Mouse (Mus musculus) 416B (cell line): ENCODE results near the gene Psmd3.
"Not testable (repeated sequence)": the region's sequence is repeated elsewhere in the genome, so short reads cannot be mapped to it uniquely, and the experiment has no call there.

Source experiments
- DNase-seq: peaks from one replicate; pipeline ENCODE4 v3.0.0; 2011; ENCODE audit warnings: low read depth

Gene Psmd3

DNA sequence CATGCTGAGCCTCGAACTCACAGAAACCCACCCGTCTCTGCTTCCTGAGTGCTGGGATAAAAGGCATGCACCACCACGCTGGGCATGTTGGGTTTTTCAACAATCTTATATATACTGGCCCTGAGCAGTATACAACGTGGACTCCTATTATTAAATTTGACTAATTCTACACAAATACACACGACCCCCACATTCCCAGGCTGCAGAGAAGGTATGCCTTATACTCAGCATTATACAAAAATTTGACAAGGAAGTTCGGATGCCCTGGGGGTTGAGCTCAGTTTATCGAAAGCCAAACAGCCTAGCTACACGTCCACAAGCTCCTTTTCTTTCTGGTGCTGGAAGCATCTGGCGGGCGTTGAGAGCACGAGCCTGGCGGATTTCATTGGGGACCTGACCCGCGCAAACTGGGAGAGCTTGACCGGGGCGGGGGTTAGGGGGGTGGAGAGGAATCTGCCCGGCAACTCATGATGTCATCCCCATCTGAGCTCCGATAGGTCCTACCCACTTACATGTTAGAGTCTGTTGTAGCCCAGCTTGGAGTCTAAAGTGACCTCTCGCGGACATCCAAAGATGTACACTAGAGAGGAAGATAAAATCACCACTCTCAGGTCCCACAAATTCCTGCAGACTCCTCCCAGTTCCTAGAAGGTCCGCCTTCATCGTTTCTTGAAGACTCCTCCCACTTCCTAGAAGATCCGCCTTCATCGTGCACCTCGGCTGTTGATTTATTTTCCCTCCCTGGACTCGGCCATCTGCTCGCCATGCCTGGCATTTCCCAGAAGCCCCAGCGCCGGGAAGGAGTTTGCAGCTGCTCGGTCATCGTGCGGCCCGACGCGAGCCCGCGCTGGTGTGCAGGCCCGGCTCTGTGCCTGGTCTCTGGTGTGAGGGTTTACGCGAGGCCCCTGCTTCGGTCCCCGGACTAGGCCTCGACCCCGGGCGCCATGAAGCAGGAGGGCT, at the start of gene Psmd3:
Gene Psmd3, plus strand, starts transcription at position 769 of the 960 bp plus-strand sequence.
- DNase-seq: peak; percentile 100

DNA sequence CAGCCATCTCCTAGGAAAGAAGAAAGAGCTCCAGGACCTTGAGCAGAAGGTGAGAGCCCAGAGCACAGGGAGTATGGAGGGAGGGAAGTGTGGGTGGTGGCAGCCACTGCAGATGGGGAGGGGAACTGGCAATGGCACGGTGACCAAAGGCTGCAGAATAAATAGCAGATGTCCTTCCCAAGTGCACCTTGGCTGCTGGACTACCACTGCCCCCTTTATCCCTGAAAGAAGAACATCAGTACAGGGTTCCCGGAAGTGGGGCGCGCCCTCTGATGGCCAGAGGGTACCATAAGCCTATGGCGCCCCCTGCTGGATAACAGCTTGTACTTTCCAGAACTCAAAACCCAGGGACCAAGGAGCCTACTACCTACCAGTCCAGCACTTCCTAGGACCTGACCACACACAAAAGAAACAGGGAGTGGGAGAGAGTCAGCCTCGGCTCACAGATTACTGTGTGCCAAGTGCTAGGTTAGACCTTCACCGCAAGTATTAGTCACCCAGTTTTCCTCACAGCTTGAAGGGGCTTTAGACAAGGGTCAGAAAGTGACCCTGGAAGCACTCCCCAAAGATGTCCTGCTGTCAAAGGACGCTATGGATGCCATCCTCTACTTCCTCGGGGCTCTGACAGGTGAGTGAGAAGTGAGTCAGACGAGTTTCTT, 46.9 kb upstream of the Psmd3 start:
- peak; percentile 57 for DNase-seq

DNA sequence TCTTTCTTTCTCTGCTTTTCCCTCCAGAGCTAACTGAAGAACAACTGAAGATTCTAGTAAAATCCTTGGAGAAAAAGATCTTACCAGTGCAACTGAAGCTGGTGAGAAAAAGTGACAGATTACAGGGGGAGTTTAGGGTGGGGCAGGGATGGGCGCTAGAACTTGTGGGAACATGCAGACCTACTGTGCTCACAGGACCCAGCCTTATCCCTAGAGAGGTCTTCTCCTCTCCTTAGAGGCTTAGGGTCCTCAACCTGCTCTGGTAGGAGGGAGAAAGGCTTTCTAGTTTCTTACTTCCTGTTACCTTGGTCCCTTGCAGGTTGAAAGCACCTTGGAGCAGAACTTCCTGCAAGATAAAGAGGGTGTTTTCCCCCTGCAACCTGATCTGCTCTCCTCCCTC, 44.9 kb upstream of the Psmd3 start:
- no peak for DNase-seq

DNA sequence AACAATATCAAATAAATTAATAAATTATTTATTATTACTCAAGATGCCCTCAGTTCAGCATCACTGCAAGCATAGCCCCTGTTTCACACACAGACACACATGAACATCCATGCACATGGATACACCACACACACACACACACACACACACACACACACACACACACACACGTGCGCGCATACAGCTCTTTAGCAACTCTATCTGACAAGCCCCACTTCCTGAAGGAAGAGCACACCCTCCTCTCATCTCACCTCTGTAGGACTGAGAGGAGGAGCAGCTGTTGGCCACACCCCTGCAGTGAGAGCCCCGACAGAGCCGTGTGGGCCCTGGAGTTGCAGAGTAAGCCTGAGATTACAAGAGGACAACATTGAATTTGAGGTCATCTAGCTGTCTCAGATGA, 42.3 kb upstream of the Psmd3 start:
- peak; percentile 13 for DNase-seq

DNA sequence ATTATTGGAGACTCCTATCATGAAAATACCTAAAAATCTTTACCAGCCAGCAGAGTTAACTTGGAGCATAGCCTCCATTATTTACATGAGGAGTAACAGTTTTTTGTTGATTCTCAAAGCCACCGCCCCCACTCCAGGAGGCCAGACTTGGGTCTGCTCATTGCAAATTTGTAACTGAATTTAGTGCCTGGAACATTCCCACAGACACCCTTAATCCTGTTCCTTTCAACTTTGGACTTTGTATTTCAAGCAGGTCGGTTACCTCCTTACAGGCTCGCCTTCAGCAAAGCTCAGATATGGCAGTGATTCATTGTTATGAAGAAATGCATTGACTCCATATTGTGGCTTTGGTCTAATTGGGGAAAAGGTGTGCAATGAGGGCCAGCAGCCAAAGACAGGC, 37.6 kb upstream of the Psmd3 start:
- no peak for DNase-seq

DNA sequence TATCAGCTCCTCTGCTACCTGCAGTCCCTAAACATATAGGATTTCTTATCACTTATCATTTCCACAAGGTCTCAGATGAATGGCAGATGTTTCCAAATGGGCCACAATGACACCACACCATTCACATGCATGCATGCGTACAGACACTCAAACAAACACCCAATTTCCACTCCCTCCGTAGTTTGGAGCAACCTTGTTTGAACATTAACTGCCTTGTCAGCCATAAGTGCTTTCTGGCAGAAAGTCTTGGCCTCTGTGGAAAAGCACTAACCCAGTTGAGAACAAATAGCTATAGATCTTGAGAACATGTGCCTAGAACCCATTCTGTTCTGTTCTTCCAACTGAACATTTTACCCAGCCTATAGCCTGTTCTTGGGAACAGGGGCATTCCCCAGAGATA, 36.4 kb upstream of the Psmd3 start:
- no peak for DNase-seq

DNA sequence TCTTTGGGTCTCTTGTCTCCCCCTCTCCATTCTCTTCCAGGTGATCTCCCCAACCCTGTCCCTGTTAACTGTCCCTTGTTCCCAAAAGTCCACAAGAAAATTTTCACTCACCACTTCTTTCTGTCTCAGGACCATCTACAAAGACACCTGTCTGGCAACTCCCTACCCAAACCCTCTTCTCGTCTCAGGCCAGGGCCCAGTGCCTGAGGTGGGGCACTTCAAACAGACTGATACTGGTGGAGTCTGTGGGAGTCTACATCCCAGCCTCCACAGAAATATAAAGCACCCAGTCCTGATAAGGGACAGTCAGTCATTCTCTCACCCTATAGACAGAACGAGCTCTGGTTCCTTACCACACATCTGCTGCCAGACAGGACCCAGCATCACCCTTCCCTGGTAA, 35.9 kb upstream of the Psmd3 start, which contains the start of gene Gsdma2:
Gene Gsdma2, plus strand, starts transcription at position 301 of the 400 bp plus-strand sequence.
- DNase-seq: no peak

DNA sequence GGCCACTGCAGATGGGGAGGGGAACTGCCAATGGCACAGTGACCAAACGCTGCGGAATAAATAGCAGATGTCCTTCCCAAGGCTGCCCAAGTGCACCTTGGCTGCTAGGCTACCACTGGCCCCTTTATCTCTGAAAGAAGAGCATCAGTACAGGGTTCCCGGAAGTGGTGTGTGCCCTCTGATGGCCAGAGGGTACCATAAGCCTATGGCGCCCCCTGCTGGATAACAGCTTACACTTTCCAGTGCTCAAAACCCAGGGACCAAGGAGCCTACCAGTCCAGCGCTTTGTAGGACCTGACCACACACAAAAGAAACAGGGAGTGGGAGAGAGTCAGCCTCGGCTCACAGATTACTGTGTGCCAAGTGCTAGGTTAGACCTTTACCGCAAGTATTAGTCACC, 27.3 kb upstream of the Psmd3 start:
- peak; percentile 76 for DNase-seq

DNA sequence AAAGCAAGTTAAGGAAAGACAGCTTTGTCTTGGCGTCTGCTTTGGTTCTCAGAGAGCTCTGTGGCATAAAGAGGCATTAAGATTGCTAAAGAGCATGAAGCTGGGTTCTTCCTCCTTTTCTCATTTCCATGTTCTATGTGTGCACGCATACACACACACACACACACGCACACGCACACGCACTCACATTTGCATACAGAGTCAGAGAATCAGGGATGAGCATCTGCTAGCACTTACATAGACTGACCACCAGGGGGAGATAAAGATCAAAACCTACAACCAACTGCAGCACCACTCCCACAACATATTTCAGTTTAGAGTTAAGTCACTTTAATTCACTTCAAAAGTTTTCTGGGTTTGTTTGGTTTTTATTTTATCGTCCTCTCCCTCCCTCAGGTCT, 21.8 kb upstream of the Psmd3 start:
- peak; percentile 83 for DNase-seq

DNA sequence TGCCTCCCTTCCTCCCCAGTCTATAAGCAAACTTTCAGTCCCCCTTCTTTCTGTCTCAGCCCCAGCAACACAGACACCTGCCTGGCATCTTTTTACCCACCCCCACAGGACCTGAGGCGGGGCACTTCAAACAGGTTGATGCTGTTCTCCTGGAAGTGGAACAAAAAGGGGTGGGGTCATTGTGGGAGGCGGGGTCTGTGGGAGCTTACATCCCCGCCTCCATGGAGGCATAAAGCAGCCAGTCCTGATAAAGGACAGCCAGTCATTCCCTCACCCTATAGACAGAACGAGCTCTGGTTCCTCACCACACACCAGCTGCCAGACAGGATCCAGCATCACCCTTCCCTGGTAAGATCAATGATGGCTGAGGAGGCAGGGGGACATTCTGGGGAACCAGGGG, 18.3 kb upstream of the Psmd3 start, which contains the start of gene Gsdma:
Gene Gsdma, plus strand, starts transcription at position 261 of the 400 bp plus-strand sequence.
- no peak for DNase-seq

DNA sequence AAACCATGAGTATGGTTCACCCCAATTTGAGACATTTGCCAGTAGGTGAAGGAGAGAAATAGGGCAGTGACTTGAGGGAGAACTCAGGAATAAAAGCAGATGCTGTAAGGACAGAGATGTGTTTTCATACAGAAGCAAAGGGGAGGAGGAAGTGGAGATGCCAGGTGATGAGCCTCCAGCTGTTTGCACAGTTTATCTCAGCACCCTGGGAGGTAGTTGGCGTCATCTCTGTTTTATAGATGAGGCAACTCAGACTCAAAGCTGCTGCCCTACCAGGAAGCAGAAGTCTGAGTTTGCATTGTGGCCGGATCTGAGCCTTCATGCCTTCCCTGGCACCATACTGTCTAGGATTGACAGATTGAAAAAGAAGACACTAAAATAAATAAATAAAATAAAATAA, 13.4 kb upstream of the Psmd3 start:
- DNase-seq: no peak

DNA sequence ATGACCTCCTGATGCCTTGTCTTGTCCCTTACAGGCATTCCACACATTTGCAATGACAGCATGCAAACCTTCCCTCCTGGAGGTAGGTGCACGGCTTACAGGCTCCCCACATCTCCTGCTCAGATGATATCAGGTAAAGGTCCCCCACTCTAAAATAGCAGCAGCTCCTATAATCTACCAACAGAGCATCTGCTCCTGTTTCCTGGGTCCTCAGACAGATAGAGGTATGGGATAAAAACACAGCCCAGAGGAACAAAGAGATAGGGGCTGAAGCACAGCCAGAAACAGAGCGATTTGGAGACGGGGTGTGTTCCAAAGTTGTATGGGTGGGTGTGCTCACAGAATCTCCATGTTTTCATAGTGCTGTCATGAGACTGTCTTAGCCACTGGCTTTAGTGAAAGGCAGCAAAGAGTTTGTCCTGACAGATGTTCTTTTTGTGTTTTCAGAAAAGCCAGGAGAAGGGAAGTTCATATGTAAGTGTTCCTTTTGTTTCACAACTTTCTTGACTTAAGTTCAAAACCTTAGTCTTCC, 11.0 kb upstream of the Psmd3 start:
- no peak for DNase-seq

DNA sequence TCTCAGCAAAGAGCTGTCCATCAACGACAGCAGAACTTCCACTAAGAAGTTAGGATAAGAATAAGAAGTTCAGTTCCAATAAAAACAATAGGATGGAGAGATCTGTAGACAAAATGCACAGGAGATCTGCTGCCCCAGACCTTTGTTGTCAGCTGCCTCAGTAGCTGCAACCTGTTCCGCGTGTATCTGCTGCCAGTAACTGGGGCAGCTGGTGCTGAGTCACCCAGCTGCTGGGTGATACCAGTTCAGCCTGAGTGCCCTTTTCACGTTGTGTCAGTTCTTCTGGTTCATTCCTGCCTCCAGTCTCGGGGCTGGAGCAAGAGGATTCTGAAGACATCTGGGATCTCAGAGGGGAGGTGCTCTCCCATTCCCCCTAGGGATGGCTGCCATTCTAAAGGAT, 10.5 kb upstream of the Psmd3 start:
- peak; percentile 39 for DNase-seq

DNA sequence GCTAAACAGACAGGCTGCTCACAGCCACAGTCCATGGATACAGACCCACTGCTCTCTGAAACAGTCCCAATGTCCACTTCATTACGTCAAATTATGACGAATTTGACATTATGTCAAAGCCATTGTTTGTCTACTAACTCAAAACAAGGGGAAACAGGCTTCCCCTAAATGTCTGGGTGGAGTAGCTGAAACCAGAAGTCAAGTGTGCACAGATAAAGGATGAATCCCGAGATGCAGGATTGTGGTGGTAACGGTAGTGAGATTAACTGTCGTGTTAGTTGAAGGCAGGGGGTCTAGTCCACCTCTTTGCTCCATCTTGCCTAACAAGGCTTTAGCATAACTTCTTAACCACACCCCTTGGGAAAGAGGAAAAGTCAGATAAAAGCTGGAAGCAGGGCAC, 9.9 kb upstream of the Psmd3 start:
- no peak for DNase-seq

DNA sequence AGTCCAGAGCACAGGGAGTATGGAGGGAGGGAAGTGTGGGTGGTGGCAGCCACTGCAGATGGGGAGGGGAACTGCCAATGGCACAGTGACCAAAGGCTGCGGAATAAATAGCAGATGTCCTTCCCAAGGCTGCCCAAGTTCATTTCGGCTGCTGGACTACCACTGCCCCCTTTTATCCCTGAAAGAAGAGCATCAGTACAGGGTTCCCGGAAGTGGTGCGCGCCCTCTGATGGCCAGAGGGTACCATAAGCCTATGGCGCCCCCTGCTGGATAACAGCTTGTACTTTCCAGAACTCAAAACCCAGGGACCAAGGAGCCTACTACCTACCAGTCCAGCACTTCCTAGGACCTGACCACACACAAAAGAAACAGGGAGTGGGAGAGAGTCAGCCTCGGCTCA, 9.2 kb upstream of the Psmd3 start:
- DNase-seq: peak; percentile 74

DNA sequence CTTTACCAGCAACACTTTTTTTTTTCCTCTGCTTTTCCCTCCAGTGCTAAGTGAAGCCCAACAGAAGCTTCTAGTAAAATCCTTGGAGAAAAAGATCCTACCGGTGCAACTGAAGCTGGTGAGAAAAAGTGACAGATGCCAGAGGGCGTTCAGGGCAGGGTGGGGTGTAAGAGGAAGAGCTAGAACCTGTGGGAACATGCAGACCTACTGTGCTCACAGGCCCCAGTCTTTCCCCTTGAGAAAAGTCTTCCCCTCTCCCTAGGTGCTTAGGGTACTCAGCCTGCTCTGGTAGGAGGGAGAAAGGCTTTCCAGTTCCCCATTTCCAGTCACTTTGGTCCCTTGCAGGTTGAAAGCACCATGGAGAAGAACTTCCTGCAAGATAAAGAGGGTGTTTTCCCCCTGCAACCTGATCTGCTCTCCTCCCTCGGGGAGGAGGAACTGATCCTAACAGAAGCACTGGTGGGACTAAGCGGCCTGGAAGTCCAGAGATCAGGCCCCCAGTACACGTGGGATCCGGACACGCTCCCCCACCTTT, 6.5 kb upstream of the Psmd3 start:
- DNase-seq: no peak

DNA sequence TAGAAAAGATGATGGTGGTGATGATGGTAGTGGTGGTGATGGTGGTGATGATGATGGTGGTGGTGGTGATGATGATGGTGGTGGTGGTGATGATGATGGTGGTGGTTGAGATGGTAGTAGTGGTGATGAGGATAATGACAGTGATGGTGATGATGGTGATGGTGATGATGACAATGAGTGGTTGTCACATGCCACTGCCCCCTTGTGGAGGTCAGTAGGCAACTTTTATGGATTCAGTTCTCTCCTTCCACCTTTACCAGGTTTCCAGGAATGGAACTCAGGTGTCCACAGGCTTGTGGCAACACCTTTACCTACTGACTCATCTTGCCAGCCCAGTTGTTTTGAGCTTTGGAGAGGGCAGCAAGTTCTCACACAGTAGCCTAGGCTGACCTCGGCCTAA, 2.3 kb upstream of the Psmd3 start:
- no peak for DNase-seq

DNA sequence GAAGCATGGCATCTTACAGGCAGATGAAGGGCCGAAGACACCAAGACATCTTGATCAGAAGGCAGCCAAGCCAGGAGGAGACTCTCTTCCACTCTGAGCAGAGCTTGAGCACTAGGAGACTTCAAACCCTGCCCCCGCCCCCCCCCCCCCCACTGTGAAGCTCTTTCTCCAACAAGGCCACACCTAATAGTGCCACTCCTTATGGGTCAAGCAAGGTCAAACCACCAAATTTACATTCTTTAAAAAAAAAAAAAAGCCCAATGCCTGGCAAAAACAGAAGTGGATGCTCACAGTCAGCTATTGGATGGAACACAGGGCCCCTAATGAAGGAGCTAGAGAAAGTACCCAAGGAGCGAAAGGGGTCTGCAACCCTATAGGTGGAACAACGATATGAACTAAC, 1.8 kb upstream of the Psmd3 start:
- DNase-seq: not testable (repeated sequence)

DNA sequence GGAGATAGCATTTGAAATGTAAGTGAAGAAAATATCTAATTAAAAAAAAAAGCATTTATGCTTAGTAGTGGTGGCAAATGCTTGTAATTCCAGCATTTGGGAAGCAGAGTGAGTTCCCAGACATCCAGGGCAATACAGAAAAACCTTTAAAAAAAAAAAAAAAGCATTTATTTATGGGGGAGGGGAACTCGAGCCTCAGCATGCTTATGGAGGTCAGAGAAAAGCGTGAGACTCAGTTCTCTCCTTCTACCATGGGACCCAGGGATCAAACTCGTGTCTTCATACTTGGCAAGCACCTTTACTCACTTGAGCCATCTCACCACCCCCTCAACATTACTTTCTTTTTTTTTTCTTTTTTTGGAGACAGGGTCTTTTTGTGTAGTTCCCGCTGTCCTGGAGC, 1.2 kb upstream of the Psmd3 start:
- DNase-seq: no peak

DNA sequence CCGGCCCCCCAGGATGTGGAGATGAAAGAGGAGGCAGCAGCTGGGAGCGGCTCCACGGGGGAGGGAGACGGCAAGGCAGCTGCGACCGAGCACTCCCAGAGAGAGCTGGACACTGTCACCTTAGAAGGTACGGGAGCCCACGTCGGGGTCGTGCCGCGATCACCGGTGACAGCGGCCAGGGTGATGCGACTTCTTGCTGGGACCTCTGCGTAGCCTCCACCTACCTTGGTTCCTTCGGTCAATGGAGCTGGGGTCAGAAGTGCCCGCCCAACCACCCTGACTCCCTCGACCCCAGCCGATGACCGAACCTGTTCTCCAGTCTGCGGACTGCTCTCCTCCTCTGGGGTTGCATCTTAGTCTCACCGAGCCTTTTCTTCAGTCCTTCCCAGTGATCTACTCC, 457 bp downstream of the Psmd3 start:
- DNase-seq: no peak

DNA sequence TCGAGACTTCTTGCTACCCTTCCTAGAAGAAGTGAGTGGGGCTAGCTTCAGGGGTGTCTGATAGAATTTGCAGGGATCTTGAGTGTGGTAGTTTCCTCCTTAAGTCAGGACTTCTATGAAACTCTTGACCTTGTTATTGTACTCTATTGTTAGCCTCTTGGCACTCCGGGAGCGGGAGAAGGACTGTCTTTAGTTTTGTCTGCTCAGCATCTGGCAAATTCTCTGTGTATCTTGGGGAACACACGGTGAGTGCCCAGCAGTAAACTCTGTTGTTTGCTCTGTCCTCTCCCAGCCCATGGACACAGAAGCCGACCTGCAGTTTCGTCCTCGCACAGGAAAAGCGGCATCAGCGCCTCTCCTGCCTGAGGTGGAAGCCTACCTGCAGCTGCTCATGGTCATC, 3.3 kb downstream of the Psmd3 start:
- no peak for DNase-seq

DNA sequence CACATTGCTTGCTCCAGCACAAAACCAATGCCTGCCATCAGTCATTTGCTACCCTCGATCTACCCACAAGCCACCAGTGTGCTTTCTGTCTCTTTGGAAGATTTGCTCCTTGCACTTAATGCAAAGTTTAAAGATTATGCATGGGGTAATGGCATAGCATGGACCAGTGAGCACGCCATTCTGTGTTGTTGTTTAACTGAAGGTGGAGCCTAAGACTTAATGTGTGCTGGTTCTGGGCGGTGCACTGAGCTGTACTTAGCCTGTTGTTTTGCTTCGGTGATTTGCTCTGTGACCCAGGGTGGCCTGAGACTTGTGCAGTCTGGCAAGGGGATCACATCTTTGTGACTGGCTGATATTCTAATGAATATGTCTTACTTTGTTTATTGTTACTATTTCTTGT, 4.6 kb downstream of the Psmd3 start:
- DNase-seq: no peak

DNA sequence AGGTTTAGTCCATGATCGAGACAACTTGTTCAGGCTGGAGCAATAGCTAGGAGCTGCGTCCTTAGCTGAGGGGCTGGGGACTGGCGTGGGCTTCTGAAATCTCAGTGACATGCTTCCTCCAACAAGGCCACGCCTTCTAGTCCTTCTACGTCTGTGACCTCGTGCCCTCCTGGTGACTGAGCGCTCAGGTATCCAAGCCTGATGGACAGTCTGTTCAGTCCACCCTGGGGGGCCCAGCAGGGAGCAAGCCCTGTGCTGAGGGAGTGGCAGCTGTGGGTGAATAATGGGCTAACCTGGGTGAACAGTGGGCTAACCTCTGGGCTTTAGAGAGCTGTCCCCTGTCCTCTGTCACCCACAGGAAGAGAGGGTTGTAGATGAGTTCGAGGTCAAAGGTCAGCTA, 5.7 kb downstream of the Psmd3 start:
- DNase-seq: no peak
